Mouse (Mus musculus) midbrain, postnatal 0 days (tissue): Measurements from ENCODE around the gene Cyp2s1. TPM values are rescaled to one million over a fixed set of nuclear protein-coding genes. Genes with fewer than 3 reads are reported as not detected.
"Not testable (repeated sequence)": the region's sequence is repeated elsewhere in the genome, so short reads cannot be mapped to it uniquely, and the experiment has no call there.

Source experiments
- ATAC-seq: fragments of 200-750 bp; cut with Nextera tagmentation; 2 replicates; pipeline ENCODE4 v1.8.0; 2017; ENCODE audit warnings: moderate number of reproducible peaks, mild to moderate bottlenecking, moderate TSS enrichment, moderate library complexity; ENCODE audit not compliant: low FRiP score
- DNase-seq: peaks from one replicate; pipeline ENCODE4 v3.0.0-alpha.2; 2015; ENCODE audit warnings: low spot score
- H3K27ac ChIP-seq: fragments of 300-500 bp; sonication (generic); 2 replicates; pipeline ENCODE4 v1.5.1; 2014; ENCODE audit warnings: low read depth, mild to moderate bottlenecking, low read length, mixed read lengths
- H3K27me3 ChIP-seq: fragments of 300-500 bp; sonication (generic); 2 replicates; pipeline ENCODE4 v1.6.1; 2014; ENCODE audit warnings: low read length, control low read depth, mixed read lengths; ENCODE audit not compliant: insufficient read depth
- H3K36me3 ChIP-seq: fragments of 300-500 bp; sonication (generic); 2 replicates; pipeline ENCODE4 v1.6.1; 2014; ENCODE audit warnings: low read length, control low read depth, mixed read lengths; ENCODE audit not compliant: insufficient read depth
- H3K4me1 ChIP-seq: fragments of 300-500 bp; sonication (generic); 2 replicates; pipeline ENCODE4 v1.6.1; 2014; ENCODE audit warnings: mild to moderate bottlenecking, control low read depth, antibody characterized with exemption, low read length, mixed read lengths; ENCODE audit not compliant: insufficient read depth
- H3K4me2 ChIP-seq: fragments of 300-500 bp; sonication (generic); 2 replicates; pipeline ENCODE4 v1.6.1; 2014; ENCODE audit warnings: low read depth, mild to moderate bottlenecking, low read length, mixed read lengths; ENCODE audit not compliant: poor library complexity, severe bottlenecking
- H3K4me3 ChIP-seq: fragments of 300-500 bp; sonication (generic); 2 replicates; pipeline ENCODE4 v1.5.1; 2014; ENCODE audit warnings: low read depth, mild to moderate bottlenecking, low read length, moderate library complexity
- H3K9ac ChIP-seq: fragments of 300-500 bp; sonication (generic); replicated peaks from 2 replicates; pipeline ENCODE4 v1.6.1; 2014; ENCODE audit warnings: mild to moderate bottlenecking, low read length, moderate library complexity, mixed read lengths; ENCODE audit not compliant: poor library complexity, severe bottlenecking
- H3K9me3 ChIP-seq: fragments of 300-500 bp; sonication (generic); 2 replicates; pipeline ENCODE4 v1.6.1; 2016; ENCODE audit warnings: low read length, control low read depth
- CTCF ChIP-seq: IDR thresholded peaks from 2 replicates; pipeline ENCODE4 v1.5.1; 2016; ENCODE audit warnings: antibody characterized with exemption, mild to moderate bottlenecking
- WGBS: fragments of 180-500 bp; shearing (Covaris S2); extraction: QIAGEN DNeasy Blood & Tissue Kit; methylation state at CpG from one replicate; pipeline ENCODE4 v1.1.7; 2014; 5-methylcytosine and 5-hydroxymethylcytosine counted together
- polyA plus RNA-seq: library from polyadenylated mRNA; unstranded; fragments of >200 nt; fragmentation: Nextera tagmentation; extraction: Ambion mirVana; gene quantifications from 2 replicates; pipeline ENCODE4 v1.2.1, GENCODE M21; 2015
- total RNA-seq: library from RNA; depleted of rRNA; stranded (reverse); fragments of >200 nt; gene quantifications from 2 replicates; pipeline ENCODE4 v1.2.3, GENCODE M21; 2014

Cyp2s1 gene
- total and polyA plus RNA-seq, 2 experiments from 2014 or later, result 2.5 to 3.0 TPM

GRCm38 (mm10) chr7:25794775-25795174 is 21.9 kb downstream of the Cyp2s1 start:
- Histone ChIP-seq H3K9ac (no peak overlapping the region), H3K27ac (no peak overlapping the region), H3K4me2 (no peak overlapping the region), H3K9me3 (no peaks in the 10 kb centered on the region), H3K4me3 (no peak overlapping the region), H3K36me3 (no peaks in the 10 kb centered on the region), H3K4me1 (no peaks in the 10 kb centered on the region), H3K27me3 (no peaks in the 10 kb centered on the region)
- ATAC-seq (no peak), DNase-seq (no peak)
- no peak for TF ChIP-seq CTCF
- 82% methylated on average over 8 of the region's 8 CpGs for WGBS

- no peaks in the 10 kb centered on the region for H3K9me3 ChIP-seq
- no peak overlapping the region for H3K27ac ChIP-seq
- 57% methylated on average over 3 of the region's 3 CpGs for WGBS
- no peaks in the 10 kb centered on the region for H3K36me3 ChIP-seq
- H3K9ac ChIP-seq, result no peak overlapping the region
- H3K4me2 ChIP-seq, result no peak overlapping the region
- no peaks in the 10 kb centered on the region for H3K27me3 ChIP-seq
- no peak for ATAC-seq
- H3K4me3 ChIP-seq, result no peak overlapping the region
- H3K4me1 ChIP-seq, result no peaks in the 10 kb centered on the region
- DNase-seq, result no peak
- no peak for TF ChIP-seq CTCF
These were observed 23.0 kb downstream of the Cyp2s1 start for GRCm38 (mm10) chr7:25793679-25794078.

GRCm38 (mm10) chr7:25792966-25793365 is 23.7 kb downstream of the Cyp2s1 start:
- H3K36me3 ChIP-seq, H3K4me3 ChIP-seq, ATAC-seq, H3K27ac ChIP-seq, H3K4me2 ChIP-seq, H3K27me3 ChIP-seq, H3K9ac ChIP-seq, H3K9me3 ChIP-seq, H3K4me1 ChIP-seq, DNase-seq: not testable (repeated sequence)
- WGBS, result 81% methylated on average over 9 of the region's 9 CpGs

GRCm38 (mm10) chr7:25790615-25791014 is 26.1 kb downstream of the Cyp2s1 start:
- Histone ChIP-seq H3K36me3 (no peaks in the 10 kb centered on the region), H3K27ac (no peak overlapping the region), H3K9me3 (no peaks in the 10 kb centered on the region), H3K4me1 (no peaks in the 10 kb centered on the region), H3K9ac (no peak overlapping the region), H3K27me3 (no peaks in the 10 kb centered on the region; the same call in 1 of the 2 replicates), H3K4me3 (no peak overlapping the region), H3K4me2 (no peak overlapping the region)
- no peak for ATAC-seq
- 80% methylated on average over 8 of the region's 8 CpGs for WGBS
- no peak for TF ChIP-seq CTCF
- DNase-seq, result no peak

- no peak for ATAC-seq
- WGBS, result 33% methylated on average over 3 of the region's 3 CpGs
- H3K27ac ChIP-seq, result no peak overlapping the region
These were observed 27.6 kb downstream of the Cyp2s1 start for GRCm38 (mm10) chr7:25789129-25789440.

GRCm38 (mm10) chr7:25788220-25789128 is 28.2 kb downstream of the Cyp2s1 start, which contains the start of gene Axl:
Gene Axl, minus strand, starts transcription at chr7:25788705.
- Histone ChIP-seq H3K4me3 (peak within 1 kb of the TSS; percentile 33), H3K27ac (peak within 1 kb of the TSS; percentile 32; the same call in 1 of the 2 replicates), H3K4me1 (no peaks in the 10 kb centered on the region), H3K4me2 (peak within 1 kb of the TSS; percentile 61), H3K9ac (peak within 1 kb of the TSS; percentile 44), H3K36me3 (no peaks in the 10 kb centered on the region), H3K27me3 (no peaks in the 10 kb centered on the region; the same call in 1 of the 2 replicates), H3K9me3 (no peaks in the 10 kb centered on the region)
- peak; percentile 63 for DNase-seq
- peak; percentile 78 for ATAC-seq
- WGBS, result 2% methylated on average over 22 of the region's 30 CpGs
- no peak for TF ChIP-seq CTCF

More at GRCm38 (mm10) chr7:25789129-25789440, 27.6 kb downstream of the Cyp2s1 start:
- H3K27me3 ChIP-seq, result no peaks in the 10 kb centered on the region; the same call in 1 of the 2 replicates
- H3K9me3 ChIP-seq, result no peaks in the 10 kb centered on the region
- H3K4me3 ChIP-seq, result no peak overlapping the region
- no peak overlapping the region for H3K9ac ChIP-seq
- peak overlapping the region; percentile 61; the same call in 1 of the 2 replicates for H3K4me2 ChIP-seq
- H3K36me3 ChIP-seq, result no peaks in the 10 kb centered on the region
- DNase-seq, result no peak
- H3K4me1 ChIP-seq, result no peaks in the 10 kb centered on the region
- TF ChIP-seq CTCF, result no peak
